Mouse (Mus musculus) kidney, postnatal 10 days (tissue): ENCODE measurements around the gene Prtn3.

Source experiments
- DNase-seq: peaks from one replicate; pipeline ENCODE4 v3.0.0; 2021; ENCODE audit warnings: mixed read lengths

Gene Prtn3

GRCm38 (mm10) chr10:79912412-79912811, 38.1 kb downstream of the Prtn3 start:
- no peak for DNase-seq

- no peak for DNase-seq
These were observed 40.1 kb downstream of the Prtn3 start for GRCm38 (mm10) chr10:79914131-79914947.

GRCm38 (mm10) chr10:79914948-79915596, 40.8 kb downstream of the Prtn3 start:
- no peak for DNase-seq

GRCm38 (mm10) chr10:79916081-79916480, 41.8 kb downstream of the Prtn3 start:
- no peak for DNase-seq

DNA sequence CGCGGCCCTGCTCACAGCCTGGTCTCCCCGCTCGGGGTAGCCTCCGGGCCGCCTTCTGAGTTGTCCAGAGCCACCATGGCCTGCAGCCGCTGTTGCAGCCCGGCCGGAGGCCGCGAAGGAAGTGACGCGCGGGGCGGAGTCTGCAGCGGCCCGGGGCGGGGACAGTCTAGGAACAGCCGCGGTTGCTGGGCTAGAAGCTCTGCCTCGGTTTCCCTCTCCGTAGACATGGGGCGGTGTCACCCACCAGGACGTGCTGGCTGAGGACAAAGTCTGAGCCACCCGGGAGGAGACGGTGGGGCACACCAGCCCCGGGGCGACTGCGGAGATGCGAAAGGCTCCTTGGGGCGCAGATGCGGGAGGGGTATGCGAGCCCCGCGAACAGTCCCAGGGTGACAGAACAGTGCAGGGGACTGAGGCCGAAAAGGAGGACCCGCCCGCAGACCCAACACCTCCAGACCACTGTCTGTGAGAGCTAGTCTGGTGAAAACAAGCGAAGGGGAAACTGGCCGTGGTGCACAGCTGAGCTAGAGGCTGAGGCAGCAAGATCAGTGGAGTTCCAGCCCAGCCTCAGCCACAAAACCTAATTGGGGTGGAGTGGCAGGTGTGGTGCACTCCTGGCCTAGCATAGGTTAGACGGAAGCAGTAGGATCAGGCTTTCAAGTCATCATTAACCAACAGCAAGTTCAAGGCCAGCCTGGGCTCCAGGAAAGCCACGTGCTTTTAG, 42.7 kb downstream of the Prtn3 start, which contains the start of gene Kiss1r:
TSS of gene Kiss1r (plus strand) at position 164 of the 724 bp plus-strand sequence.
- DNase-seq: peak; percentile 94

DNA sequence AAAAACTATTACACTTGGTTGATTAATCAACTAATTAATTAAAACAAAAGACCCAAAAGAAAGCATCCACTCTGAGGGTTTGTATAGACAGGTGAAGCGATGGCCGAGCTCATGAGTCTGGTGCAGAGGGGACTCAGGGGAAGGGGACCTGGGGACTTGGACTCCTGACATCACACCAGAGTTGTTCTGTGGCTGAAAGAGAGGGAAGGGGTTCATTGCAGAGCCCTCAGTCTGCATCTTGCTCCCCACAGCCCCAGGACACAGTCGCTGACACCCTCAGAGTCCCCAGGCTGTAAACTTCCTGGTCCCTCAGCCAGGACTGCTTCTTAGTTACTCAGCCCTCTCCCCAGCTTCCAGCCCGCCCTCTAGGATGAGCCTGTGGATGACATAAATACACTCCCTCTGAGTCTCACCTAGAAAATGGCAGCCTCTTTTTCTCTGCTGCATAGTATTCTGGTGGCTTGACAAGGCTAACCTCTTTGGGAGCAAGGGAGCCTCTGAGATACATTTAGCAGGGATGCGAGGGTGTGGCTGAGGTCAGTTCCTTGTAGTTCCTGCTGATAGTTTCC, 43.3 kb downstream of the Prtn3 start:
- no peak for DNase-seq

DNA sequence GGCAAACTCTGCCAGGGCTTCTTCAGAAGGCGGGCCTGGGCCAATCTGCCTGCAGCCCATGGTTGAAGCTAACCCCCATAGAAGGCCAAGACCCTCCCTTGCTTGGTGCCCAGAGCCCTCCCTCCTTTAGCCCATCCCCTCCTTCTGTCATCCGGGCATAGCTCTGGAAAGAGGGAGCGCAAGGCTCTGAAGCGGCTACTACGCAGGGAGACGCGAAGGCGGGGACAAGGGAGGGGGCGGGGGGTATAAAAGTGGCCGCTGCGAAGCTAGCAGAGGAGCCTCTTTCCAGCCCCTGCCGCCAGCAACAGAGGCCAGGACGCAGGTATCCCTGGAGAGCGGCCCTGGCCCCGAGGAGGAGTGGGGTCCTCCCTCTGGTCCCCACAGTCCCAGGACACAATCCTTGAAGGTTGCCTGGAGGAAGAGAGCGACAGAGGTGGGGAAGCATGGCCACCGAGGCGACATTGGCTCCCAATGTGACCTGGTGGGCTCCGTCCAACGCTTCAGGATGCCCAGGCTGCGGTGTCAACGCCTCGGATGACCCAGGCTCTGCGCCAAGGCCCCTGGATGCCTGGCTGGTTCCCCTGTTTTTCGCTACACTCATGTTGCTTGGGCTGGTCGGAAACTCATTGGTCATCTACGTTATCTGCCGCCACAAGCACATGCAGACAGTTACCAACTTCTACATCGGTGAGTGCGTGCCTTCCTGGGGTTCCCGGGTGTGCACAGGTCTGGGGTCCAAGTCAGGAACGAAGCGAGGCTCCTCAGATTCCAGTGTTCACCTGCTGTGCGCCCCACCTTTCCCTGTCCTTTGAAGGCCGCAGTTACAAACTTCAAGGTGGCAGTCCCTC, 44.2 kb downstream of the Prtn3 start:
- peak; percentile 69 for DNase-seq

- peak; percentile 64 for DNase-seq
These were observed 45.1 kb downstream of the Prtn3 start for GRCm38 (mm10) chr10:79919251-79919849.

DNA sequence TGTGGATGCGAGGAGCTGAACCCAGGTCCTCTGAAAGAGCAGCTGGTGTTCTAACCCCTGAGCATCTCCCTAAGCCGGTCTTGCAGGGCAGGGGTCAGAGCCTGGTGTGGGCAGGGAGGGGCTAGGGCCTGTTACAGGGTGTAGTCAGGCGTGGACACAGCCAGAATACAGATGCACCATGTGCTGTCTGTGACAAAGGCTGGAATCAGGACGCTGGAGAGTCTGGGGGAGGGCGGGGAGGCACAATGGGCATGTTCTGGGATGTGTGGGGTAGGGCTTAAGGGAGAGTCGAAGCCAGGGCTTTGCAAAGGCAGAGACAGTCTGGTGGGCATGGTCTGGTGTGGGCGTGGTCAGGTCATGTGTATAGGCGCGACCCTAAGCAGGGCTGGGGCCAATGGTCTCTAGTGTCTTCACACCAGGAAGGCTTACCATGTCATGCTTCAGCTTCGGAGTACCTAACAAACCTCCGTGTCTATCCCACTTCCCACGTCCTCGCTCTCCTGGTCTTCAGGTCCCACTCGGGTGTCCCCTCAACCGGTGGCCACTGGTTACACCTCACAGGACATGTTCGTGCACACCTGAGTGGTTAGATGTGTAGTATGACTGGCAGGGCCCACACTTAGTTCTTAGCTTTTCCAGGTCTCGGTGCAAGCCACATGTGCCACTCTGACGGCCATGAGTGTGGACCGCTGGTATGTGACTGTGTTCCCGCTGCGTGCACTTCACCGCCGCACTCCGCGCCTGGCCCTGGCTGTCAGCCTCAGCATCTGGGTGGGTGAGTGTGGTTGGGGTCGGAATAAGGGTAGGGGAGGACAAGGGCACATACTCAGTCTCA, 46.0 kb downstream of the Prtn3 start:
- DNase-seq: no peak

GRCm38 (mm10) chr10:79920958-79921535, 46.8 kb downstream of the Prtn3 start, which contains the start of gene R3hdm4:
TSS of gene R3hdm4 (minus strand) at chr10:79921208.
- no peak for DNase-seq

GRCm38 (mm10) chr10:79921572-79921971, 47.3 kb downstream of the Prtn3 start:
- DNase-seq: peak; percentile 43

- peak; percentile 96 for DNase-seq
These were observed 50.9 kb downstream of the Prtn3 start for GRCm38 (mm10) chr10:79924998-79925784.

DNA sequence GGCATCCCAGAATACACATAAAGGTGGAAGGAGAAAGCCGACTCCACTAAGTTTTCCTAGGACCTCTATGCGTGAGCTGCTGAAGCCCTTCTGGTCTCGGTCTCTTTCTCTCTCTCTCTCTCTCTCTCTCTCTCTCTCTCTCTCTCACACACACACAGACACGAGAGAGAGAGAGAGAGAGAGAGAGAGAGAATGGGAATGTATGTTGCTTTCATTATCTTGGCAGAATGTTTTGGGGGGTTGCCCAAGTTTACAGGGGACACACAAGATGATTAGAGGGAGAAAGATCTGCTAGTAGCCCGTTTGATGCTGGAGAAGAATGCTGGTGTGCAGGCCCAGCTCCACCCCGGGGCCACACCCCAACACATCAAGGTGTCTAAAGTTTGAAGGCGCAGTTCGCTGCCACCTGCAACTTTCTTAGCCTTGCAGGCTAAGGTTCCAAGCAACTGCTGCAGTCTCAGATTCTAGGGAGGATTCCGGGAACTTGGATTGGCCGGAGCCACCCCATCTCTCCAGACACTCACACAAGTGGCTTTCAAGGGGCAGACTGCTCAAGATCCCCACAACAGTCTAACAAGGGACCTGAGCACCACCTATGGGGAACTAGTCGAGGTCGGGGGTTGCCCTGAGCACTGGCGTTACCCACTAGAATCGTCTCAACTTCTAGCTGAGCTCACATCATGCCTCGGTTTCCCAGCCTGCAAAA, 51.7 kb downstream of the Prtn3 start:
- DNase-seq: peak; percentile 35

GRCm38 (mm10) chr10:79926491-79927323, 52.4 kb downstream of the Prtn3 start, which contains the start of gene Arid3a:
TSS of gene Arid3a (plus strand) at chr10:79927043.
- peak; percentile 94 for DNase-seq

- peak; percentile 81 for DNase-seq
These were observed 53.2 kb downstream of the Prtn3 start for GRCm38 (mm10) chr10:79927324-79928029.

DNA sequence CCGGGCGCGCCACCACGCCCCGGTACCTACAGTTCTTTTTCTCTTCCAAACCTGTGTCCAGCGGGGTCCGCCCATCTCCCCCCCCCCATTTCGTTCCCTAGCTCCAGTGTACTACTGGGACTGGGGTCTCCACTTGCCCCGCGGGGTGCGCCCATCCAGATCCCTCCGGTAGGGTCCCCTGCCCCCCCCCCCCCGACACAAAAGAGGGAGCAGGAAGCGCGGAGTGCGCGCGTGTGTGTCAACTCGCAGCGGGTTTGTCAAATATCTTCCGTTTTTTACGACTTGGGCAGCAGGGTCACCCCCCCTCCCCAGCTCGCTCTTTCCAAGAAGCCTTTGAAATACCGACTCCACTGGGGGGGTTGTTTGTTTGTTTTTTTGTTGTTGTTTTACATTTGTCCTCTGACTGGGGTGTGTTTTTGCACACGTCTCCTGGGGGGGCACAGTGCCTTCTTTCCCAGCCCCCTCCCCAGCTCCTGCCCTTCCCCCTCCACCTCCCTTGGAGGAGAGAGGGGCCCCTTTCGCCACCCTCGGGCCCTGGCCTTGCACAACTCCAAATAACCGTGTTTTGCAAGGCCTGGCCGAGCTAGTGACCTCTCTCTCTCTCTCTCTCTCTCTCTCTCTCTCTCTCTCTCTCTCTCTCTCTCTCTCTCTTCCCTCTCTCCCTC, 53.9 kb downstream of the Prtn3 start:
- DNase-seq: peak; percentile 73
